Mouse (Mus musculus) A20 (cell line): ENCODE measurements around the gene Qrich2.

ENCODE experiments used
- DNase-seq: peaks from one replicate; pipeline ENCODE4 v3.0.0-alpha.2; 2011; ENCODE audit warnings: low read depth, low spot score

Gene Qrich2

DNA sequence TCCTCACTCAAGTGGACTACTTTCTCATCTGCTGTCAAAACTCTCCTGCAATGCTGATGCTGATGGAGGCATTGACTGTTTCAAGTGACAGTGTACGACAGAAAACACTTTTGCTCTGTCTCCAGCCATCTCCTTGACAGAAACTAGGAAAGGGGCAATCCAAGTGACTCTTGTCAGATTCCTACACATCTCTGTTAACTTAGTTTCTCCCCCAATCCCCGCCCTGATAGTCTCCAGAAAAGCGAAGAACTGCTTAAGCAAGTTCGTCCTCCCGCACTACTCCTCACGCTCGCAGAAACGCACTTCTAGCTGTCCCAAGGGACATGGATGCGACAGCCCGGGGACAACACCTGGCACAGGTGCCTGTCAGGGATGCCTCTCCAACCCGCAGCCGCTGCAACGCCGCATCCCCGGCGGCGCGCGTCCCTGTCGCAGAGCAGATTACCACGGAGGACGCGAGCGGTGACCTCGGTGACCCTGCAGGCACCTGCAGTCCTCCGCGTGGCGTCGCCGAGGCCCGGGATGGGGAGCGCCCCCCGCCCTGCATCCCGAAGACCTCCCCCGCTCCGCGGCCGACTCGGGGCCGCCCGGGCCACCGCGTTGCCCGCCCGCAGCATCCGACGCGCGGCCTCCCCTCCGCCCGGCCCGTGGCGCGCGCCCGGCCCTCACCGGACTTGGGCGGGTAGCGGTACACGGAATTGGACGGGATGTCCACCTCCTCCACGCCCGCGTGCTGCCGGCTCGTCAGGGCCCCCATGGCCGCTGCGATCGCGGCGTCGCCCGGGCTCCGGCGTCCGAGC lies 53.8 kb downstream of the Qrich2 start:
- peak; percentile 67 for DNase-seq

DNA sequence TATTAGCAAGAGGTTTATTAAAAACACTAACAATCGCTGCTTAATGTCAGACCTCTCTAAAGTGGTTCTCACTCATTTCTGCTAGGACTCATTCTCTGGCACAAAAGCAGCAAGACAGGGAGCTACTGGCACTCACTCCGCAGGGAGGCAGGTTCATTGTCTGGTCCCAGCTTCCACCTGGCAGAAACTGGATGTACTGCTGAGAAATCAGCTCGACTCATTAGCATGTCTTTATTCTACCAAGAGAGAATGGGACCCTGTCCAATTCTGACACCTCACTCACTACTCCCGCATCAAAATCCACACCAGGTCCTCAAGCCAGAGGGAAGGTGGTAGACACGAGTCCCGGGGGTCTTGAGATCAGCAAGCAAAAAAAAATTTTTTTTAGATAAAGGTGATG lies 54.5 kb downstream of the Qrich2 start:
- DNase-seq: peak; percentile 66

DNA sequence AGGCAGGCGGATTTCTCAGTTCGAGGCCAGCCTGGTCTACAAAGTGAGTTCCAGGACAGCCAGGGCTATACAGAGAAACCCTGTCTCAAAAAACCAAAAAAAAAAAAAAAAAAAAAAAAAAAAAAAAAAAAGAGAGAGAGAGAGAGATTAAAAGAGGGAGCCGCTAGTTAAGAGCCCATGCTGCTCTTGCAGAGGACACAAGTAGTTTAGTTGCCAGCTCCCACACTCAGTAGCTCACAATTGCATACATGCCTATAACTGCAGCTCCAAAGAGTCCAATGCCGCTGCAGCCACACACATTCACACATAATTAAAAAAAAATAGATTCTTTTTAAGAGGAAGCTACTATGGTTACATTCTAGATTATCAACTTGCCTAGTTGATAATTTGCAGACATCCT lies 55.6 kb downstream of the Qrich2 start:
- peak; percentile 71 for DNase-seq

DNA sequence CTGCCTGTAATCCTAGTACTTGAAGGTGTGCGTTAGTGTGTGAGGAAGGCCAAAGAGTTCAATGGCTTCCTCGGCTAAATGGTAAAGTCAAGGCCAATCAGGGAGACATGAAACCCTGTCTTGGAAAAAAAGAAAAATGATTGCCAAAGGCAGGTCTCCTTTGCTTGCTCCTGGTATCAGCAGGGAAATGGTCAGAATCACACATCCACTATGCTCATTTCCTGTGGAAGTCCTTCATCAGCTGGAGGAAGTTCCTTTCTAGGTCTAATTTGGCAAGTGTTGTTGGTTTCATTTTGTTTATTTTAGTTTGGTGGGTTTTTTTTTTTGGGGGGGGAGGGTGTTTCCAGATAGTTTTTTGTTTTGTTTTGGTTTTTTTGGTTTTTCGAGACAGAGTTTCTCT lies 57.0 kb downstream of the Qrich2 start:
- peak; percentile 31 for DNase-seq

DNA sequence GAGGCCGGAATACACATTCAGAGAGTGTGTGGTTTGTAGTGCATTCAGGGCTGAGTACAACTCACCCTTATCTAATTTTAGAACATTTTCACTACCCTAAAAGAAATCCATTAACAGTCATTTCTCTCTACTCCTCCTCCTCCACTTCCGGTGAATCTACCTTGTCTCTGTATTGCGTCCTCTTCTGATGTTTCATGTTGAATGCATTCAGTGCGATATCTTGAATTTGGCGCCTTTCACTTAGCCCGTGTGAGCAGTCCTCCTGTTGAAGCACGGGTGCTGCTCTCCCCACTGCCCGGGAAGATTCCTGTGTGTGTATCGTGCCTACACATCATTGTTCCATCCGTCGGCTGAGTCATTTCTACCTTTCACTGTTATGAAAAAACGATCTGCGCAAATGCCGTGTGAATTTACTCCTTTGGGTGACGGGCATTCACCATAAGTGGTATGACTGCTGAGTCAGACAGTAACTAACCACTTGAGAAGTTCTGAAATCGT lies 59.8 kb downstream of the Qrich2 start:
- DNase-seq: peak; percentile 93

DNA sequence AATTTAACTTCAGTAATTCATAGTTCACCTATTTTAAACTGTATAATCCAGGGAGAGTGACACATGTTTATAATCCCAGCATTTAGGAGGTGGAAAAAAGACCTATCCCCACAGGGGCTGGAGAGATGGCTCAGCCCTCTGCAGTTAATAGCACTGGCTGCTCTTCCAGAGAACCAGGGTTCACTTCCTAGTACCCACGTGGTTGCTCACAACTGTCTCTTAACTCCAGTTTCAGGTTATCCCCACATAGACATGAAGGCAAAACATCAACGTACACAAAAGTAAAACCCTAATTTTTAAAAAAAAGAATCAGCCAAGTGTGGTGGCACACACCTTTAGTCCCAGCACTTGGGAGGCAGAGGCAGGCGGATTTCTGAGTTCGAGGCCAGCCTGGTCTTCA lies 60.4 kb downstream of the Qrich2 start:
- DNase-seq: peak; percentile 56

DNA sequence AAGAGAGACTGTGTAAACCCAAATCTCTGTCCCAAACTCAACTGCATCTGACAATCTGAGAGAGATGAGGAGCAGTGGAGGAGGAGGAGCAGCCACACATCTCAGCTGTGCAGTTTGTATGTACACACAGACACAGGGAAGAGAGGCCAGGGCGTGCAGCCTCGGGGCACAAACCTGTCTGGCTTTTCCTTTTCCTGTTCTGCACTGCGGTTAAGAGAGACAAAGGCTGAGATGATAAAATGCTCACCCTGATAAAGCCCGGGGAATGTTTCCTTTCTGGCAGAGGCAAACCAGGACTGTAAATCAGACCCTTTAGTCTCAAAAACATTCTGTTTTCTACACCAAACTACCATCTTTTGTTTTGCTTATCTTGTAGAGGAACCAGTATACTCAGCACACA lies 65.5 kb downstream of the Qrich2 start:
- no peak for DNase-seq

DNA sequence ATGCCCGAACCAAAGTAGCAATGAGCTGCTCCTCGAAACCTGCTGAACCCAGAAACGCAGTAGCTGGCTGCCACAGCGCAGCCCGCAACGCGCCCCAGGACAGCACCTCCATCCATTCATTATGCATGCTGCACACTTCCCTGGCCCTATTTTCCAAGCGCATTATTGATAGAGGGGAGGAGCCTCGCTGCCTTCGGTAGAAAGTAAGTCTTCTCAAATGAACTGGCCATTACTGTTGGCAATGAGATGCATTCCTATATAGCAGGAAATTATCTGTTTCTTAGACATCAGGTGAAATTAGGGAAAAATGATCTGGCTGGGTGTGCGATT lies 67.7 kb downstream of the Qrich2 start:
- no peak for DNase-seq

DNA sequence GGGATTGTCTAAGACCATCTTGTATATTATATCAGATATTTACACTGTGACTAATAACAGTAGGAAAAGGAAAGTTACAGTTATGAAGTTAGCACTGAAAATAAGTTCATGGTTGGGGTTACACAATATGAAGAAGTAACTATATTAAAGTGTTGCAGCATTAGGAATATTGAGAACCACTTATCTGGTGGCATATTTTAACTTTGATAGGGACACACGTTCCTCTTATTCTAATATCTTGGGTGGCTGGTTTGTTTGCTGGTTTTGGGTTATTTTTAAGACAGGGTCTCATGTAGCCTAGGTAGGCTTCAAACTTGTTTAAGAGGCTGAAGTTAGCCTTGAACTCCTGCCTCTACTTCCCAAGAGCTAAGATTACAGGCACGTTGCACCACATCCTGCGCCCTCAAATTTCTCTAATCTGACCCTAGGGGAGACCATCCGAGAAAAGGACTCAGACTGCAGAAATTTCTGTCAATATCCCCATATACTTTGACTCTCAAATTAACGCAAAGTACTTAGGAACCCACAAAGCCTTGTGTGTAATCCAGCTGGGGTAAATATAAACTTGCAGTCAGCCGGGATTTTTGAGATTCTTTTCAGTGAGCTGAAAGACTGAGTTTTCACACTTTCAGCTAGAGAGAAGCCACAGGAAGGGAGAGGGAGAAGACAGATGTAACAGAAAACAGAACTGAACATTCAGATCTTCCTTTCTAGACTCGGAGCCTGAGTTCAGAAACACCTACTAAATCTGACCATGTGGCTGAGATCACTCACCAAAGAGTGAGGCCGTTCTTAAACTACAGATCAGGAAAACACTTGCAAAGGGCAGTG lies 68.3 kb downstream of the Qrich2 start:
- DNase-seq: no peak

DNA sequence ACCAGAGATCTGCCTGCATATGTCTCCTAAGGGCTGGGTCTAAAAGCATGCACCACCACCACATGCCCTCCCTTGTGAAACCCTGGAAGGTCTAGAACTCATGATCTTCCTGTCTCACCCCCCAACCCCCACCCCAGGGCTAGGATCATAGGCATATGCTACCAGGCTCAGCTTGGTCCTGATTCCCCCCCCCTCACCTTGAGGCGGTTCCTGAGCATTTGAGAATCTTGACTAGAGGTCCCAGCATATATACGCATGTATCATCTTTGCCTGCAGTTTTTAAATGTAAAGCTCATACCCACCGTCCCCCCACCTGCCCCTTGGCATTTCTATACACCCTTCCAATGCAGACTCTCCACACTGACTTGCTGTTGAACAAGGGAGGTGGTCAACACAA lies 69.1 kb downstream of the Qrich2 start:
- no peak for DNase-seq

DNA sequence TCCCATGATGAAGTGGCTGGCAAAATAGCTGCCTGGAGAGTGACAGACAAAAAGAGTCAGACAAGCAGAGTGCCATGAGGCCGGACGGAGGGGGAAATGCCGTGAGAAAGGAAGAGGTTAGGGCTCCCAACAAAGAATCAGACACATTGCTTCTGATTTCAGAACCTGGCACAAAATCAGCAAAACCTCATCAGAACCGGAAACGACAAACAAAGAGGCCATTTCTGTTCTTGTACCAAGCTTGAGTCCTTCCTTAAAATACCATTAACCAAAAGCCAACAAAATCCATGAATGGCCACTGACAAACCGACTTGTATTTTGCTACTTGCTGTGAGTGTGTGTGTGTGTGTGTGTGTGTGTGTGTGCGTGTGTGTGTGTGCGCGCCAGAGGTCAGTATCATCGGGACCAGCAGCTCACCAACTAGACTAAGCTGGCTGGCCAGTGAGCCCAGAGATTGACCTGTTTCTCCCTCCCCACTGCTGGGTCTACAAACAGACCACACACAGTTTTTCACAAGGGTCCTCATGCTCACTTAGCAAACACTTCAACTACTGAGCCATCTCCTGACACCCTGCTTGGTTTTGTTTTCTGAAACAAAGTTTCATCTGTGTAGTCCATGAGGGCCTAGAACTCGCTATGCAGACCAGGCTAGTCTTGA lies 69.6 kb downstream of the Qrich2 start:
- no peak for DNase-seq

DNA sequence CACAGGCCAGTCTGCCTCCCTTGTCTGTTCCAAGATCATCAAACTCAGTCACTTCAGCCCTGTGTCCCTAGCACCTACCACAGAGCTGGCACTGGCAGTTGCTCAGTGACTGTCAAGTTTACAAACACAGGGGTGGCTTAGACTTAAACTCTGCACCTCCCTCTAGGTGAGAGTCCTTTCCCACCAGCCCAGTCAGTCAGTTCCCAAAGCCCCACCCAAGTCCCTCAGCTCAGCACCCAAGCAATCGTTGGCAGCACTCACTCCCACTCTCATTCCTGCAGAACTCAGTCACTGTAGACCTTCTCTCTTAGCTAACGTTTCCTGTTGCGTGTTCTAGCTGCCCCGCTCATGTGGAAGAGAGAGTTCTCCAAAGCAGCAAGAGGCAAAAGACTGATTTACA lies 71.3 kb downstream of the Qrich2 start:
- no peak for DNase-seq
